ENCODE assay signal across 23 mouse cellular contexts in genomic region chr1:87114784-87115183, GRCm38 (mm10). TPM values are rescaled to one million over a fixed set of nuclear protein-coding genes. Genes with fewer than 3 reads are reported as not detected.
"Had no signal": no experiment of that assay in that cellular context is flagged by ENCODE, and none has a peak within 500 bp of the region (broad histone marks: within the 10 kb centered on the region; RNA-seq: fewer than 3 reads in every experiment).

No protein-coding gene starts in this region.

- H3K36me3 ChIP-seq: midbrain, embryonic 13.5 days; midbrain, embryonic 15.5 days; neural tube, embryonic 13.5 days; neural tube, embryonic 15.5 days had no signal

- H3K9ac ChIP-seq: lung, embryonic 14.5 days; midbrain, embryonic 13.5 days; midbrain, embryonic 15.5 days; neural tube, embryonic 13.5 days; neural tube, embryonic 15.5 days had no signal

- DNase-seq: lung, adult 18-20 months; lung, embryonic 14.5 days; lung, postnatal 10 days; lung, postnatal 4 days; retina, postnatal 1 day; right cerebral cortex, adult 18-20 months; right cerebral cortex, postnatal 25 days; right cerebral cortex, postnatal 4 days; spleen, adult 18-20 months; thymus, adult 18-20 months; thymus, postnatal 14 days; thymus, postnatal 36 days had no signal

- ATAC-seq: midbrain, embryonic 13.5 days; midbrain, embryonic 15.5 days had no signal

- H3K27ac ChIP-seq: midbrain, embryonic 13.5 days; midbrain, embryonic 15.5 days; neural tube, embryonic 13.5 days; neural tube, embryonic 15.5 days had no signal

- H3K4me3 ChIP-seq: megakaryocyte, embryonic 14.5 days; midbrain, embryonic 13.5 days; midbrain, embryonic 15.5 days; neural tube, embryonic 13.5 days; neural tube, embryonic 15.5 days had no signal

- H3K4me2 ChIP-seq: lung, embryonic 14.5 days; midbrain, embryonic 11.5 days; midbrain, embryonic 13.5 days; midbrain, embryonic 15.5 days; neural tube, embryonic 13.5 days; neural tube, embryonic 15.5 days had no signal

- H3K9me3 ChIP-seq: megakaryocyte, embryonic 14.5 days; midbrain, embryonic 13.5 days; midbrain, embryonic 15.5 days; neural tube, embryonic 13.5 days; neural tube, embryonic 15.5 days had no signal

- H3K4me1 ChIP-seq: megakaryocyte, embryonic 14.5 days; midbrain, embryonic 13.5 days; midbrain, embryonic 15.5 days; neural tube, embryonic 13.5 days; neural tube, embryonic 15.5 days had no signal

- H3K27me3 ChIP-seq: midbrain, embryonic 13.5 days; midbrain, embryonic 15.5 days; neural tube, embryonic 13.5 days; neural tube, embryonic 15.5 days had no signal

RNA-seq across cellular contexts. Expression of gene Akp3, which starts 10.0 kb away (rescaled TPM):
- polyA plus RNA-seq: lung, embryonic 14.5 days; lung, embryonic 16.5 days; midbrain, embryonic 11.5 days; midbrain, embryonic 13.5 days; midbrain, embryonic 15.5 days; midbrain, postnatal 0 days; neural tube, embryonic 11.5 days; neural tube, embryonic 13.5 days; neural tube, embryonic 15.5 days; stomach, embryonic 14.5 days had no signal

RNA-seq across cellular contexts. Expression of gene Alpi, which starts 13.4 kb away (rescaled TPM):
- polyA plus RNA-seq: lung, embryonic 14.5 days; lung, embryonic 16.5 days; midbrain, embryonic 11.5 days; midbrain, embryonic 13.5 days; midbrain, postnatal 0 days; neural tube, embryonic 11.5 days; neural tube, embryonic 13.5 days; neural tube, embryonic 15.5 days had no signal

RNA-seq across cellular contexts. Expression of gene Alppl2, which starts 25.1 kb away (rescaled TPM):
- polyA plus RNA-seq: lung, embryonic 14.5 days; lung, embryonic 16.5 days; midbrain, embryonic 11.5 days; midbrain, embryonic 13.5 days; midbrain, embryonic 15.5 days; midbrain, postnatal 0 days; neural tube, embryonic 11.5 days; neural tube, embryonic 13.5 days; neural tube, embryonic 15.5 days; stomach, embryonic 14.5 days; stomach, embryonic 16.5 days had no signal
